ENCODE assay signal across 8 mouse cellular contexts in the genomic region with DNA sequence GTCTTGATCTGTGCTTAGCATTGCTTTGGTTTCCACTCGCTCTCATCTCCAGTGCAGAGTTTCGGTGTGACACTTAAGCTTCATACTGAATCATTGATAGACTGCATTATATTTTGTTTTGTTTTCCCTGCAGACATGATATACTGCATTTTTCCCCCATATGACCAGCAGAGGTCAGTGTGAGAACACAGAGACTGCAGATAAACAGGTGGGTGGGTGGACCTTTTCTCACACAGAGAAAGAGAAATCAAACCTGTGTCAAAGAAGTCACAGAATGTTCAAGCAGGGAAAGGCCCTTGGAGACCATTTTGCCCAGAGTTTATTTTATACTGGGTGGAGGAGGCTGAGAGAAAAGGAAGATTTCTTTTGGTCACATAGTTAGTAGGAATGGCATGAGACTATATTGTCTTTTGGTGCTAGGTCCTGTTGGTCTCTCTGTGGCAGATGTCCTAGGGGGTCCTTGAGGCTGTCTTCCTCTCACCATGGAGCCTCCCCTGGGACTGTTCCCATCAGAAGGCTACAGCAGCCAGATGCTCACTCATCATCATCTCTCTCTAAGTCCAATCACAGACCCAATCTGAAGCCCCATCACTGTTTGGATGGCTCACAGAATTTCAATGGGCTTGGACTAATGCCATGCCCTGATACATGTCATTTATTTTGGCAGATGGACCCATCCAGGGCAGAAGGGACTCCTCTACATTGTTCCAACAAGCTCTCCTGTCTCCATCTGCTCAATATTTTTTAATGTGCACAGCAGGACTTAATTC.
DNase-seq lines count a peak whose midpoint lies in the region; ATAC-seq and TF ChIP-seq lines count a peak whose summit lies in the region.

No protein-coding gene starts in this region.

- no peaks in the 10 kb centered on the region for H3K9me3 ChIP-seq in hindbrain, embryonic 13.5 days
- no peaks in the 10 kb centered on the region for H3K9me3 ChIP-seq in hindbrain, embryonic 10.5 days
- H3K9me3 ChIP-seq in ES-E14 (ENCODE audit: control insufficient read depth, insufficient read depth, low read depth, low read length), result no peaks in the 10 kb centered on the region
- H3K9me3 ChIP-seq in midbrain, postnatal 0 days (ENCODE audit: low read length), result no peaks in the 10 kb centered on the region

- no peak overlapping the region for H3K9ac ChIP-seq in hindbrain, embryonic 13.5 days
- H3K9ac ChIP-seq in ES-E14 (ENCODE audit: insufficient read depth, low read depth, low read length, poor library complexity, severe bottlenecking), result no peak overlapping the region
- no peak overlapping the region for H3K9ac ChIP-seq in midbrain, postnatal 0 days (replicated peaks; ENCODE audit: low read length, poor library complexity, severe bottlenecking)

- H3K27me3 ChIP-seq in hindbrain, embryonic 13.5 days, result peaks cover 33% of the 10 kb centered on the region; the same call in 1 of the 2 replicates
- H3K27me3 ChIP-seq in hindbrain, embryonic 10.5 days (ENCODE audit: insufficient read depth, poor library complexity, severe bottlenecking), result peaks cover 73% of the 10 kb centered on the region
- peaks cover 11% of the 10 kb centered on the region; the same call in 1 of the 2 replicates for H3K27me3 ChIP-seq in midbrain, postnatal 0 days (ENCODE audit: insufficient read depth, low read length)

- ATAC-seq in hindbrain, embryonic 13.5 days (ENCODE audit: low FRiP score), result peak; percentile 74
- ATAC-seq in midbrain, postnatal 0 days (ENCODE audit: low FRiP score), result no peak; the same call in 1 of the 2 replicates
- no peak for ATAC-seq in erythroblast, adult 5-6 weeks (replicated peaks; ENCODE audit: low FRiP score, poor library complexity, severe bottlenecking)

- DNase-seq in hindbrain, embryonic 10.5 days (ENCODE audit: low spot score), result no peak
- peak; percentile 11 for DNase-seq in 3134 (ENCODE audit: extremely low read depth, insufficient read length, low spot score)
- DNase-seq in ES-E14 (ENCODE audit: low read depth, low spot score), result peak; percentile 4
- peak; percentile 23 for DNase-seq in forelimb bud, embryonic 11.5 days (ENCODE audit: low read depth, low spot score)
- DNase-seq in midbrain, postnatal 0 days (ENCODE audit: low spot score), result peak; percentile 64
- no peak for DNase-seq in ovary, postnatal 36 days (ENCODE audit: low spot score)

- in situ Hi-C loops in ES-E14 (cut with MboI; ENCODE audit: low sequenced_read_pairs in 2 of 2, unreplicated experiment in 2 of 2), result no loop called here

- peak; percentile 79 for TF ChIP-seq CTCF in midbrain, postnatal 0 days (IDR thresholded peaks at IDR 0.05)

- H3K27ac ChIP-seq in hindbrain, embryonic 13.5 days, result no peak overlapping the region
- no peak overlapping the region for H3K27ac ChIP-seq in hindbrain, embryonic 10.5 days
- no peak overlapping the region for H3K27ac ChIP-seq in ES-E14 (ENCODE audit: insufficient read depth, low read depth, low read length, poor library complexity, severe bottlenecking)
- H3K27ac ChIP-seq in midbrain, postnatal 0 days (ENCODE audit: low read depth, low read length), result no peak overlapping the region

- no peaks in the 10 kb centered on the region for H3K4me1 ChIP-seq in hindbrain, embryonic 13.5 days (replicated peaks)
- no peaks in the 10 kb centered on the region for H3K4me1 ChIP-seq in hindbrain, embryonic 10.5 days (replicated peaks)
- H3K4me1 ChIP-seq in ES-E14 (ENCODE audit: control insufficient read depth in 2 of 2, insufficient read depth in 2 of 2, low read length in 2 of 2, poor library complexity in 1 of 2), result no peaks in the 10 kb centered on the region
- no peaks in the 10 kb centered on the region for H3K4me1 ChIP-seq in midbrain, postnatal 0 days (ENCODE audit: insufficient read depth, low read length)

- H3K36me3 ChIP-seq in hindbrain, embryonic 13.5 days, result no peaks in the 10 kb centered on the region
- H3K36me3 ChIP-seq in hindbrain, embryonic 10.5 days, result no peaks in the 10 kb centered on the region
- H3K36me3 ChIP-seq in ES-E14 (ENCODE audit: control insufficient read depth, insufficient read depth, low read length, poor library complexity, severe bottlenecking), result no peaks in the 10 kb centered on the region
- H3K36me3 ChIP-seq in midbrain, postnatal 0 days (ENCODE audit: insufficient read depth, low read length), result no peaks in the 10 kb centered on the region

- H3K4me3 ChIP-seq in hindbrain, embryonic 13.5 days, result no peak overlapping the region
- H3K4me3 ChIP-seq in hindbrain, embryonic 10.5 days, result no peak overlapping the region
- H3K4me3 ChIP-seq in ES-E14 (ENCODE audit: insufficient read depth in 1 of 2, low read depth in 1 of 2, low read length in 2 of 2, poor library complexity in 1 of 2, severe bottlenecking in 1 of 2), result no peak overlapping the region
- no peak overlapping the region for H3K4me3 ChIP-seq in midbrain, postnatal 0 days (ENCODE audit: low read depth, low read length)

- no peak overlapping the region for H3K4me2 ChIP-seq in hindbrain, embryonic 13.5 days
- H3K4me2 ChIP-seq in midbrain, postnatal 0 days (ENCODE audit: low read depth, low read length, poor library complexity, severe bottlenecking), result no peak overlapping the region

- WGBS in hindbrain, embryonic 13.5 days, result 55% methylated on average over 2 of the region's 2 CpGs
- whole genome bisulfite sequencing in hindbrain, embryonic 10.5 days, result 73% methylated on average over 2 of the region's 2 CpGs
- WGBS in midbrain, postnatal 0 days, result 81% methylated on average over 2 of the region's 2 CpGs

TF ChIP-seq in ES-E14, 5 proteins besides CTCF, POLR2A, EP300 and RAD21:
- TF ChIP-seq ZNF384 (IDR thresholded peaks at IDR 0.05; ENCODE audit: low read depth, low read length), result no peak

Comparison
In these comparisons a context has a peak if more than half of its experiments do, and no peak if none do; other contexts are left out.
1. DNase-seq: peak in 3134 (single experiment), ES-E14 (single experiment), forelimb bud, embryonic 11.5 days (single experiment) and midbrain, postnatal 0 days (single experiment); none in hindbrain, embryonic 10.5 days (single experiment) and ovary, postnatal 36 days (single experiment).